In genomic region chr5:142998171-142998570, GRCm38 (mm10) we compare ENCODE assay signal across 9 mouse cellular contexts. TPM values are rescaled to one million over a fixed set of nuclear protein-coding genes. Genes with fewer than 3 reads are reported as not detected.
A peak's percentile ranks its signal among the peaks of the same experiment; 100 is the strongest.
DNase-seq lines count a peak whose midpoint lies in the region; ATAC-seq lines count a peak whose summit lies in the region.
"Had no signal": no experiment of that assay in that cellular context is flagged by ENCODE, and none has a peak within 500 bp of the region (broad histone marks: within the 10 kb centered on the region; RNA-seq: fewer than 3 reads in every experiment).

No protein-coding gene starts in this region.

- DNase-seq in embryo, embryonic 10 days (ENCODE audit: low spot score) = peak; percentile 17
- DNase-seq in embryo, embryonic 11 days = no peak
- no peak for DNase-seq in embryonic facial prominence, embryonic 14.5 days (ENCODE audit: low spot score)
- DNase-seq in hindbrain, embryonic 14.5 days (ENCODE audit: low spot score) = no peak
- no peak for DNase-seq in right cerebral cortex, postnatal 14 days
- no peak for DNase-seq in retina, postnatal 1 day
- DNase-seq: B cell, adult 2 months had no signal

- H3K9me3 ChIP-seq in embryonic facial prominence, embryonic 14.5 days (ENCODE audit: control insufficient read depth, low read length) = no peaks in the 10 kb centered on the region
- H3K9me3 ChIP-seq in hindbrain, embryonic 14.5 days (ENCODE audit: control insufficient read depth, low read length) = no peaks in the 10 kb centered on the region
- no peaks in the 10 kb centered on the region for H3K9me3 ChIP-seq in limb, embryonic 13.5 days

- no peak overlapping the region for H3K4me2 ChIP-seq in embryonic facial prominence, embryonic 14.5 days (ENCODE audit: low read depth, low read length)
- H3K4me2 ChIP-seq in hindbrain, embryonic 14.5 days (replicated peaks) = no peak overlapping the region
- no peak overlapping the region for H3K4me2 ChIP-seq in limb, embryonic 13.5 days (replicated peaks)

- no peak overlapping the region for H3K9ac ChIP-seq in embryonic facial prominence, embryonic 14.5 days (ENCODE audit: low read depth, low read length)
- H3K9ac ChIP-seq in hindbrain, embryonic 14.5 days = no peak overlapping the region
- peak overlapping the region; percentile 39; the same call in 1 of the 2 replicates for H3K9ac ChIP-seq in limb, embryonic 13.5 days

- WGBS in embryonic facial prominence, embryonic 14.5 days = 52% methylated on average over 2 of the region's 2 CpGs
- WGBS in hindbrain, embryonic 14.5 days = 52% methylated on average over 2 of the region's 2 CpGs
- 45% methylated on average over 2 of the region's 2 CpGs for WGBS in limb, embryonic 13.5 days

- ATAC-seq in embryonic facial prominence, embryonic 14.5 days (ENCODE audit: low read depth) = no peak
- ATAC-seq in hindbrain, embryonic 14.5 days (ENCODE audit: low FRiP score) = no peak
- no peak for ATAC-seq in limb, embryonic 13.5 days (ENCODE audit: low FRiP score, low read depth)
- ATAC-seq in granulocyte monocyte progenitor cell, adult 5-6 weeks (replicated peaks; ENCODE audit: poor library complexity, severe bottlenecking) = no peak

- peaks cover 23% of the 10 kb centered on the region for H3K36me3 ChIP-seq in embryonic facial prominence, embryonic 14.5 days (ENCODE audit: control insufficient read depth, insufficient read depth, low read length)
- H3K36me3 ChIP-seq in hindbrain, embryonic 14.5 days (replicated peaks; ENCODE audit: control insufficient read depth, insufficient read depth) = peaks cover 20% of the 10 kb centered on the region
- H3K36me3 ChIP-seq in limb, embryonic 13.5 days = peaks cover 29% of the 10 kb centered on the region

- H3K4me3 ChIP-seq in embryonic facial prominence, embryonic 14.5 days (ENCODE audit: low read depth, low read length) = no peak overlapping the region
- H3K4me3 ChIP-seq in hindbrain, embryonic 14.5 days (replicated peaks; ENCODE audit: low read length) = no peak overlapping the region
- no peak overlapping the region for H3K4me3 ChIP-seq in limb, embryonic 13.5 days

- peaks cover 38% of the 10 kb centered on the region for H3K4me1 ChIP-seq in embryonic facial prominence, embryonic 14.5 days (ENCODE audit: control insufficient read depth, insufficient read depth, low read length)
- peaks cover 10% of the 10 kb centered on the region for H3K4me1 ChIP-seq in hindbrain, embryonic 14.5 days (replicated peaks; ENCODE audit: control insufficient read depth, insufficient read depth, low read length)
- H3K4me1 ChIP-seq in limb, embryonic 13.5 days = peaks cover 54% of the 10 kb centered on the region

- H3K27ac ChIP-seq in embryonic facial prominence, embryonic 14.5 days (replicated peaks; ENCODE audit: low read depth, low read length) = peak overlapping the region; percentile 52; the same call in 1 of the 2 replicates
- H3K27ac ChIP-seq in hindbrain, embryonic 14.5 days = 0 out of 2 replicates have a peak overlapping the region, but pooled peaks have one; percentile 18
- peak overlapping the region; percentile 39; the same call in 1 of the 2 replicates for H3K27ac ChIP-seq in limb, embryonic 13.5 days

- H3K27me3 ChIP-seq in embryonic facial prominence, embryonic 14.5 days (replicated peaks; ENCODE audit: control insufficient read depth, insufficient read depth, low read length) = no peaks in the 10 kb centered on the region
- no peaks in the 10 kb centered on the region for H3K27me3 ChIP-seq in hindbrain, embryonic 14.5 days (ENCODE audit: control insufficient read depth, insufficient read depth, low read length)
- no peaks in the 10 kb centered on the region for H3K27me3 ChIP-seq in limb, embryonic 13.5 days

RNA-seq across cellular contexts. Expression of gene Fscn1, which starts 38.0 kb away (rescaled TPM):
- polyA plus RNA-seq in embryonic facial prominence, embryonic 14.5 days (2014; fragmentation: Nextera tagmentation; extraction: Ambion mirVana) = 338 and 413 TPM in 2 replicates
- polyA plus RNA-seq in hindbrain, embryonic 14.5 days (2014; fragmentation: Nextera tagmentation; extraction: Ambion mirVana) = 459 and 508 TPM in 2 replicates
- polyA plus RNA-seq in limb, embryonic 13.5 days (2015; fragmentation: Nextera tagmentation; extraction: Ambion mirVana) = 421 and 428 TPM in 2 replicates
- total RNA-seq in granulocyte monocyte progenitor cell, adult 5-6 weeks (2014; fragmentation: Nextera tagmentation) = not detected in 2 replicates
- not detected in 2 replicates for total RNA-seq in granulocyte monocyte progenitor cell, adult 5-6 weeks (2017)
